Mouse (Mus musculus) cerebellum, adult 11 months (tissue): ENCODE measurements around the gene Ogfod2.
A peak's percentile ranks its signal among the peaks of the same experiment; 100 is the strongest.

Source experiments
- DNase-seq: peaks from one replicate; pipeline ENCODE4 v3.0.0; 2022

Gene Ogfod2

GRCm38 (mm10) chr5:124111742-124112497 is at the start of gene Ogfod2:
Gene Ogfod2 (plus strand): TSS chr5:124112297.
- DNase-seq: peak; percentile 92

- no peak for DNase-seq
Measured at GRCm38 (mm10) chr5:124069657-124070056, 42.4 kb upstream of the Ogfod2 start.

GRCm38 (mm10) chr5:124073682-124074081 is 38.4 kb upstream of the Ogfod2 start:
- no peak for DNase-seq

GRCm38 (mm10) chr5:124074845-124075307 is 37.2 kb upstream of the Ogfod2 start:
- DNase-seq: no peak

GRCm38 (mm10) chr5:124075716-124076115 is 36.4 kb upstream of the Ogfod2 start:
- no peak for DNase-seq

- no peak for DNase-seq
Measured at GRCm38 (mm10) chr5:124076559-124076958, 35.5 kb upstream of the Ogfod2 start.

- DNase-seq: no peak
Measured at GRCm38 (mm10) chr5:124077241-124077640, 34.9 kb upstream of the Ogfod2 start.

GRCm38 (mm10) chr5:124077856-124078460 is 34.1 kb upstream of the Ogfod2 start:
- DNase-seq: no peak

GRCm38 (mm10) chr5:124078794-124079416 is 33.2 kb upstream of the Ogfod2 start:
- DNase-seq: peak; percentile 28

- no peak for DNase-seq
Measured at GRCm38 (mm10) chr5:124079880-124080279, 32.2 kb upstream of the Ogfod2 start.

GRCm38 (mm10) chr5:124082447-124082846 is 29.6 kb upstream of the Ogfod2 start:
- DNase-seq: no peak

GRCm38 (mm10) chr5:124082941-124083688 is 29.0 kb upstream of the Ogfod2 start:
- no peak for DNase-seq

- DNase-seq: no peak
Measured at GRCm38 (mm10) chr5:124083850-124084587, 28.1 kb upstream of the Ogfod2 start.

GRCm38 (mm10) chr5:124084588-124085173 is 27.4 kb upstream of the Ogfod2 start:
- DNase-seq: peak; percentile 78

- no peak for DNase-seq
Measured at GRCm38 (mm10) chr5:124085513-124085912, 26.6 kb upstream of the Ogfod2 start.

GRCm38 (mm10) chr5:124086876-124087275 is 25.2 kb upstream of the Ogfod2 start:
- DNase-seq: no peak

- no peak for DNase-seq
Measured at GRCm38 (mm10) chr5:124089868-124090267, 22.2 kb upstream of the Ogfod2 start.

- no peak for DNase-seq
Measured at GRCm38 (mm10) chr5:124091951-124092406, 20.1 kb upstream of the Ogfod2 start.

- DNase-seq: peak; percentile 75
Measured at GRCm38 (mm10) chr5:124093120-124093794, 18.8 kb upstream of the Ogfod2 start.

GRCm38 (mm10) chr5:124093852-124094604 is 18.1 kb upstream of the Ogfod2 start:
- no peak for DNase-seq
